ENCODE assay signal across 9 mouse cellular contexts in genomic region chr2:53007142-53007541, GRCm38 (mm10).
DNase-seq lines count a peak whose midpoint lies in the region; ATAC-seq lines count a peak whose summit lies in the region.
"Had no signal": no experiment of that assay in that cellular context is flagged by ENCODE, and none has a peak within 500 bp of the region (broad histone marks: within the 10 kb centered on the region; RNA-seq: fewer than 3 reads in every experiment).

No protein-coding gene starts in this region.

- H3K27ac ChIP-seq in heart, embryonic 10.5 days, result no peak overlapping the region
- no peak overlapping the region for H3K27ac ChIP-seq in hindbrain, embryonic 11.5 days (ENCODE audit: low read depth, low read length)

- no peaks in the 10 kb centered on the region for H3K27me3 ChIP-seq in heart, embryonic 10.5 days (ENCODE audit: insufficient read depth, poor library complexity, severe bottlenecking)
- no peaks in the 10 kb centered on the region for H3K27me3 ChIP-seq in hindbrain, embryonic 11.5 days (ENCODE audit: control insufficient read depth, insufficient read depth, low read length)

- no peak overlapping the region for H3K4me2 ChIP-seq in hindbrain, embryonic 11.5 days (replicated peaks; ENCODE audit: low read depth, low read length)

- peak; percentile 69 for ATAC-seq in hindbrain, embryonic 11.5 days (ENCODE audit: low FRiP score)
- ATAC-seq in megakaryocyte progenitor cell, adult 5-6 weeks (replicated peaks; ENCODE audit: poor library complexity), result peak; percentile 93

- no peak overlapping the region for H3K4me3 ChIP-seq in heart, embryonic 10.5 days
- H3K4me3 ChIP-seq in hindbrain, embryonic 11.5 days (ENCODE audit: low read depth, low read length), result no peak overlapping the region

- no peak overlapping the region for H3K9ac ChIP-seq in hindbrain, embryonic 11.5 days (ENCODE audit: low read depth, low read length)

- DNase-seq in heart, adult 11 months, result peak; percentile 98
- DNase-seq in heart, embryonic 10.5 days (ENCODE audit: low spot score), result no peak
- DNase-seq in adrenal gland, postnatal 10 days, result peak; percentile 80
- peak; percentile 58 for DNase-seq in embryo, embryonic 9.5 days (ENCODE audit: extremely low spot score)
- peak; percentile 59 for DNase-seq in hindbrain, embryonic 11.5 days (ENCODE audit: low spot score)
- peak; percentile 29 to 48 for DNase-seq in layer of hippocampus, postnatal 25 days (ENCODE audit: extremely low spot score in 1 of 2, low spot score in 1 of 2)
- DNase-seq in testis, postnatal 14 days (ENCODE audit: low spot score), result peak; percentile 22

- 9% methylated on average over 5 of the region's 5 CpGs for WGBS in heart, embryonic 10.5 days
- 13% methylated on average over 5 of the region's 5 CpGs for WGBS in hindbrain, embryonic 11.5 days

- H3K4me1 ChIP-seq in heart, embryonic 10.5 days, result peaks cover 12% of the 10 kb centered on the region
- H3K4me1 ChIP-seq in hindbrain, embryonic 11.5 days (replicated peaks; ENCODE audit: control insufficient read depth, insufficient read depth, low read length), result no peaks in the 10 kb centered on the region

- H3K36me3 ChIP-seq in heart, embryonic 10.5 days, result no peaks in the 10 kb centered on the region
- H3K36me3 ChIP-seq in hindbrain, embryonic 11.5 days (ENCODE audit: control insufficient read depth, insufficient read depth, low read length), result no peaks in the 10 kb centered on the region
- H3K36me3 ChIP-seq: G1E had no signal

- H3K9me3 ChIP-seq in heart, embryonic 10.5 days, result no peaks in the 10 kb centered on the region
- no peaks in the 10 kb centered on the region for H3K9me3 ChIP-seq in hindbrain, embryonic 11.5 days (ENCODE audit: control insufficient read depth, low read length)
- H3K9me3 ChIP-seq: G1E had no signal
